Mouse (Mus musculus): ENCODE data around the gene Ptprf. TPM values are rescaled to one million over a fixed set of nuclear protein-coding genes. Genes with fewer than 3 reads are reported as not detected.

The Ptprf gene
- total RNA-seq, 2 experiments from 2014 or later: 0.84 TPM; not detected in 1

DNA sequence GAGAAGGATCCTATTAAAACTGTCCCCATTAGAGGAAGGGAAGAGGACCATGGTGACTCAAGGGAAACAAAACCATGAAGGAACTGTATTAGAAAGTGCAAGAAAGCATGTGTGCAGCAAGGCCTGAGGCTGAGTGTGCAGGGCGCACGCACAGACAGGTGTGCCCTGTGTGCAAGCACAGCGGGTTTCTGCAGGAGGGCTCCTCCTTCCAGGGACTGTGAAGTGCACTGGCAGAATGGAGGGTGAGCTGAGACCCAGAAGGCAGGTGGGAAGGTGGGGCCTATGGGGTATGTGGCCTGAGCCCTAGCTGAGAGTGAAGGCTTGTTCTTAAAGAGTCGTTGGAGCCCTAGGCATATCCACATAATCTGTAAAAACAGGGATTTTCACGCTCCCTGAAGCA is 1.9 kb downstream of the Ptprf start:
- ATAC-seq (replicated peaks; ENCODE audit: low FRiP score, poor library complexity, severe bottlenecking): no peak

DNA sequence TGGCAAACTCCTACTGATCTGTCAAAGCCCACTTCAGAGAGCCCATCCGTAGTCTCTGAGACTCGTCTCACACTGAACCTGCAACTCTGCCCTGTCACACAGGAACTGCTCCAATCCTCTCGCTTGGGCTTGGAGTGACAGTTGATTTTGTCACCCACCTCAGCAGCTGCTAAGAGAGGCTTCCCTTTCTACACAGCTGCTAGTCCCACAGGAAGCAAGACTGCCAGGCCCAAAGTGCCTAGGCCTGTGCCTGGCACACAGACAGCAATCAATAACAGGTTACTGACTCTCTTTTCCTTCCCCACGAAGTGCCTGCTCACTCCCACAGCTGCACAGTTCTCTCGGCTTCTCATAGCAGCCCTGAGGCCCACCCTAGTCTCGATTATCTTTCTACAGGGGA is 2.7 kb downstream of the Ptprf start:
- no peak for ATAC-seq (replicated peaks; ENCODE audit: low FRiP score, poor library complexity, severe bottlenecking)

DNA sequence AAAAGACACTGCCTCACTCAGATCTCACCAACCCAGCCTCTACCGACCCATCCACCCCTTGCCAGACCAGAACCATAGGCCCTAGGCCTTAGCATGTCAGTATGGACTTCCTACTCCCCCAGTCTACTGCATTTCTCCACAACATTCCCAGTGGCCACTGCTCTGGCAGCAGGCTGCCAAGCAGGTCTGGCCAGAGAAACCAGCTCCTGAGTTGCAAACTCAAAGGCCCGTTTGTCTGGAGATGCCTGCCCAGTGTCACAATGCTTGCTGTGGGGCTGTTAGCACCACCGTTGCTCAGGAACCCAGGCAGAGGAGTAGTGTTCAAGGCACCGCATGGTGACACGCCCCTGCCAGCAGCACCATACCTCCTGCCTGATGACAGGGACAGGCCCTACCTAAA is 5.0 kb downstream of the Ptprf start:
- no peak for ATAC-seq (replicated peaks; ENCODE audit: low FRiP score, poor library complexity, severe bottlenecking)

DNA sequence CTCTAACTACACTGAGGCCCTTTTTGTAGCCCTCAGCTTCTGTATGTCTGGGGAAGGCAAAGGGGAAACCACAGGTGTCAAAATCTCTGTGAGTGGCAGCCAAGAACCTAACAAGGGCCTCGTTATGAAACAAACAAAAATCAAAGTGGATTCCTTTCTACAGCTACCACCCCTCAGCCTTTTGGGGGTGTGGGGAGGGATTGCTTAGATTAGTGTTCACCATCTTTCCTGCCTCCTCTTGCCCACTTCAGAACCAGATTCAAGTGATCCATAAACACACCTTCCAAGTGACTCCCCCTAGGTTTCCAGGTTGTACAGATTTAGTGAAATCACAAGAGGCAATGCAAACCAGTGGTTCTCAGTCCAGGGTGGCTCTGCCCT is 9.0 kb downstream of the Ptprf start:
- ATAC-seq (replicated peaks; ENCODE audit: low FRiP score, poor library complexity, severe bottlenecking): no peak

DNA sequence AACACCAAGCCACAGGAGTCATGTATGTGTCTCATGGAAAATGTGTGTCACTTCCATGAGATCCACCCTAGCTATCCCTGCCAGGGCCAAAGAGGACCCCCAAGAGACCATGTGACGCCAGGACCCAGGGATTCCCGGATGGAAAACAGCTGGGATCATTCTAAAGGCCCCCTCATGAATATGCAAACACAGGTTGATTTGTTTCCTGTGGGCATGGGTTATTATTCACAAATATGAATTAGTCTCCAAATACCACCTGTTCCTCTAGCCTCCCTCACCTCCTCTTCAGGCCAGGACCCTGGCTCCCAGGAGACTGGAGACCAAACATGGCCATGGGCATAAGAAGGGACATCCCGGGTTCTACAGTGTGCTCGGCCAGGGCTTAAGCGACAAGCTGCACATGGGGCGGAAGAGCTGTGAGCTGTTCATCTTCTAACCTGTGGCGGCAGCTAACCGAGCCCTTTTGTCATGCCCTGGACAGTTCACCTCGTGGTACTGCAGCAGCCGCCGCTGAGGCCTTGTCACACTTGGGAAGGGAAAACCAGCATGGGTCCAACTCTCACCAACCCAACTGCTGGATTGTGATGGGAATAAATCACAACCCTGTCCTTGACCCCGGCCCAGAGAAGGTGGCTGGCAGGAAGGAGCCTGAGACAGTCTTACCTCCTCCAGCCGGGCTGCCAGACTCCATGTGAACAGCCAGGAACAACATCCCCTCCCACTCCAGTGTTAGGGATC is 9.6 kb downstream of the Ptprf start:
- no peak for ATAC-seq (replicated peaks; ENCODE audit: low FRiP score, poor library complexity, severe bottlenecking)

DNA sequence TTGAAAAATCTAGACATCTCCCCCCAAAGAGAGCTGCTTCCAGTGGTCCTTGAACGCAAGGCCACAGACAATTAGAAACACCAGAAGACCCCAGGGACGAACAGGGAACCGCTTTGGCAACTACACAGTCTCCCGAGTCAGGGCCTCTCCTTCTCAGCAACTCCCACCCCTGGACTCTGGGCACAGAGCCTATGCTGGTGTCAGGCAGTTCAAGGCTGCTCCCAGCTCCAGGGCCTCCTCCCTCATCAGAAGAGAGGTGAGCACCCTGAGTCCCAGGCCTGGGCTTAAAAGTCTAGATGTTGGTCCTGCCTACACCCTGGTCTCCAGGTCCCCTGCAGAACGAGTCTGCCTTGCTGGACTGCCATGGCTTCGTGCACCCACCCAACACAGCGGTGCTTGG is 10.7 kb downstream of the Ptprf start:
- ATAC-seq (replicated peaks; ENCODE audit: low FRiP score, poor library complexity, severe bottlenecking): no peak

DNA sequence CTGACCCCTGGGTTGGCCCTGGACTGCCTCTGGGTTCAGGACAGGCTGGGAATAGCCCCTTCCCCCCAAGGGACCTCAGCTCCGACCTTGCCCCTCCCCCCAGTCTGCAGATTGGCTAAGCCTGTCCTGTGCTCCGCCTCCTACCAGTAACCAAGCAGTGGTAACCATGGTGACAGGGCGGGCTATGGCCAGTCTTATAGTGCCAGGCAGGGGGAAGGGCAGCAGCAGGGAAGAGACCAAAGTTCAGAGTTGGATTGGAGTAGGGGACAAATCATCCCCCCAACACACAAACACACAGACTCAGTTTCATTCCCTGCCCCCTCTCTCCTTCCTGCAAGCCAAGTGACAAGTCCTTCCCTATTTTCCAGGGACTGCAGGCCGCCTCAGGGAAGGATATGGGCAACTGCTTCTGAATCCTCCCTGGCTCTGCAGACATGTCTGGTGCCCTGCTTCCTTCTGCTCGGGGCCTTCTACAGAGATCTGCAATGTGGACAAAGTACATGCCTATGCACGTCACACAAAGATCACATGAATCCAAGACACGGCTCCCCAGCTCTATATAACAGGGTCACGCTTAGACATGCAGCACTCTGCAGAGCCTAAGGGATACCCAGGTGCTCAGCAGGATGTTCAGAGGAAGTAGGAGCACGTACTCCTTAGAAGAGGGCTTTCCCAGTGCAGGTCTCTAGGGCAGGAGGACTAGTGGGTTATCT is 14.5 kb downstream of the Ptprf start:
- ATAC-seq (replicated peaks; ENCODE audit: low FRiP score, poor library complexity, severe bottlenecking): no peak

DNA sequence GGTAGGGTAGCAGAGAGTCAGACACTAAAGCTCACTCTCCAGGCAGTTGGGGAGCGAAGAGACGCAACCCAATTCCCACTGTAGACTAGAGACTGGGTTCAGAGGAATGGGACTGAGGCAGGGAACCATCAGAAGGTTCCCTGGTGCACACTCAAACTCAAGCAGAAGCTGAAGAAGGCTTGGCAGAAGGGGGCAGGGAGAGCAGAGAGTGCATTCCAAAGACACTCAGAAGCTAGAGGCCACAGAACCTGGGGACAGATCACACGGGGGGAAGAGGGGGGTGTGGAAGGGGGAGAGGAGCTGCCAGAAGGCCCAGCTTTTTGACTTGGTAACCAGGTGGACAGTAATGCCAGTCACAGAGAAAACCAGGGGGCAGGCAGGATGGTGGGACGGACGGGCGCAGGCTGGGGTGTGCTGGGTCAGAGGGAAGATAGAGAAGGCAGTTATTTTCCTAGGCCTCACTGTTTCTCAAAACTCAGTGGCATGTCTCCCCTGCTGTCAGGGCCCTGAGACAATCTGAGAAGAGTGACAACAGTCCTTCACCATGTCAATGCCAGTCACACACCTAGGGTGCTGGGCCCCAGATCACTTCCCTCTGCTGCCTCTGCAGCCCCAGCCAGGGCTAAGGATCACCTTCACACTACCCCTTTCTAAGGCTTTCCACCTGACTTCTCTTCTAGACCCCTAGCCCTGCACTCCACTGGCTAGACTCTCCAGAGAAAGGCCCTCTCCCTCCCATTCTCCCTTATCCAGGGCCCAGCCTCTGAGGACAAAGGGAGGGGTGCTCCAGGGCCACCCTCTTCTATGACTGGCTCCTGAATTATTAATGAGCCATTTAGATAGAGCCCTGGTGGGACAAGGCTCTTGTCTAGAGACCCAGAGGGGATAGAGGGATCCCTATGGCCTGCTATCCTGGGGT is 15.3 kb downstream of the Ptprf start:
- ATAC-seq (replicated peaks; ENCODE audit: low FRiP score, poor library complexity, severe bottlenecking): no peak

DNA sequence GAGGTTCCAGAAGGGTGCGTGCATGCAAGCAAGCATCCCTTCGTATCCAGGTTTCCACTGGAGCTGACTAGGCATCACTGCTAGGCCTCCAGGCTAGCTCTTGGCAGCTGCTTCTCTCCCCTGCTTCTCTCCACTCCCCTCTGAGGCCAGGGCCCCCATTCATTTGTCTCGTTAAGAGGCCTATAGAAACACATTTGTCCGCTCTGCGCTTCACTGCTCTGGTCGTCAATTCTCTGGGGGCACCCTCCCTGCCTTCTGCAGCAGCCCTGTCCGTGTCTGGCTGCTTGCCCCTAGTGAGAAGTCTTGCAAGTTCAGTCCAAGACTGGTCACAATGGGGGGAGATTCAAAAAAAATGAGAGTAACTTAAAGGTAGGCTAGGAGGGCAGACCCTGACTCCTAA is 16.7 kb downstream of the Ptprf start:
- ATAC-seq (replicated peaks; ENCODE audit: low FRiP score, poor library complexity, severe bottlenecking): no peak

DNA sequence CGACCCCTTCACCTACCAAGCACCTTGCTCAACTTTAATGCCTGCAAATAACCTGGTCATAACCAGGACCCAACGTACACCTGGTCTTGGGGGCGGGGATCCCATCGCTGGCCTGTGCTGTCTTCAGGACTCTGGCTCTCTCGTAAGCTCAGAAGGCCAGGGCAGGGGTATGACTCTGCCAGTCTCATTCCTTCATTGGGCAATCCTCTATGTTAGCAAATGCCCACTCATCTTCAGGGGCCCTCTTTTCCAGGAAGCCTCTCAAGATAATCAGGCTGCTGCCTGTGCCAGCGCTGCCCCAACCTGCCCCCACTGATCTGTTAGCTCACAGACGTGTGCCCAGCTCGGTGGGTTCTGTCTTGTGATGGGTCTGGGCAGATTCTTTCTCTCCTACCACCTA is 17.2 kb downstream of the Ptprf start:
- no peak for ATAC-seq (replicated peaks; ENCODE audit: low FRiP score, poor library complexity, severe bottlenecking)

DNA sequence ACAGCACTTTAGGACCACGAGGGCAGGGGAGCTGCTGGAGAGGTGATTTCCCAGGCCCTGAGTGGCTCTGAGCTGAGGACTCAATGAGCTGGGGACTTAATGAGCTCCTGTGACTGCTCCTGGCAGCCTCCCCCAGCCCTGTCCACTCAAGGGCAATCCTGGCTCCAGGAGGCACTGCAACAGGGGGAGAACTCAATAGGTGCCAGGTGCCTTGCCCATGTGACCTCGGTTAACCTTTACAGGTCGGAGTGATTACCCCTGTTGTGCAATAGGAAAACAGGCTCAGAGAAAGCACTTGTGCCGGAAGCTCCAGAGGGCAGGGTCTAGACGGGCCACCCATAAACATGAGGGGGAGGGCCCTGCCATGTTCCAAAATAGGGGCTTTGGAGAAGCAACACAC is 17.7 kb downstream of the Ptprf start:
- ATAC-seq (replicated peaks; ENCODE audit: low FRiP score, poor library complexity, severe bottlenecking): no peak

DNA sequence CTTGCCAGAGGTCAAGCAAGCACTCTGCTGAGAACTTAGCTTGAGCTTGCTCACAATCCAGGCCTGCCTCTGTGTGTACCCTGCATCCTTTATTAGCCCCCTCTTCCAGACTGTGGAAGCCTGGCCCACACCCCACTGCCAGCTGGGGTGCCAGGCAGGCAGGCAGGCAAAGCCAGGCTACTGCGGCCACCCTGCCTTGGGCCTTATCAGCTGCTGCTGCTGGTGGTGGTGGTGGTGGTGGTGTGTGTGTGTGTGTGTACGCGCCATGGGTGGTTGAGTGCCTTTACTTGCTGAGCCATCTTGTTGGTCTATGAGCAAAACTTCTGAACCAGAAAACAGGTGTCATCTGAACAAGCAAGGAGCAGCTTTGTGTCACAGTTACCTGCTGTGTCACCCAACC is 18.3 kb downstream of the Ptprf start:
- no peak for ATAC-seq (replicated peaks; ENCODE audit: low FRiP score, poor library complexity, severe bottlenecking)

DNA sequence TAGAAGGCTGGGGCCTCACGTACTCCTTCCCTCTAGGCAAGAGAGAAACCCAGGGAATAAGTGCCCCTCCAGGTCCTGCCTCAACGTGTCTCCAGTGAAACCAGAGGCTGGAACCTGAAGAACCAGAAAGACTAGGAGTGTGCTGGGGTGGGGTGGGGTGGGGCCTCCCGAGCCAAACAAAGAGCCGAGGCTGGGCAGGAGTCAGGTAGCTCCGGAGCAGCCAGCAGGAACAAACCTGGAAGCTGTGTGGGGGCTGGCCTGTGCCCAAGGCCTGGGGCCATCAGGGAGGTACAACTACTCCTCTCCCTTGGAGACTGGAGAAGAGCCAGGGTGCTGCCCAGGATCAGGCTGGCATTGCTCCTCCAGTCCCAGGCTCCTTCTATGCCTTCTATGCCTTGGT is 18.9 kb downstream of the Ptprf start:
- no peak for ATAC-seq (replicated peaks; ENCODE audit: low FRiP score, poor library complexity, severe bottlenecking)

DNA sequence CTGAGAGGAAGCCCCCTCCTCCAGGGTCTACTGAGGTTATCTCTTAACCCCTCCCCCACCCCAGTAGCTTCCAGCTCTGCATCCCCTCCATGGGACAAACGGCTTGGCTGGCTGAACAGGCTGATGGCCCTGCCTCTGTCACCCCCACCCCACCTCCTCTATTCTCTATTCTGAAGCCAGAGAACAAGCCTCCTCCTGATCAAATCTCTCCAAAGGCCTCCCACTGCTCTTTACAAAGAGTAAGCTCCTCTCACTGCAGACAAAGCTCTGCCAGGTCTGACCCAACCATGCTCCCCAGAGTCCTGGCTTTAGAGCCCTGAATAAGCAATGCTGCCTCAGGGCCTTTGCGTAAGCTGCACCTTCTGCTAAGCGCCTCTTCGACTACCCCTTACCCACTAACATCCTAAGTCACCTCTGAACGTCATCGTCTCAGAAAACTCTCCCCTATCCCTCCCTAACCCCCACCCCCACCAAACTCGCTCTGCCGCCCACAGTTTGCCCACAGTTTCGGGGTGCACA is 19.6 kb downstream of the Ptprf start:
- ATAC-seq (replicated peaks; ENCODE audit: low FRiP score, poor library complexity, severe bottlenecking): no peak

DNA sequence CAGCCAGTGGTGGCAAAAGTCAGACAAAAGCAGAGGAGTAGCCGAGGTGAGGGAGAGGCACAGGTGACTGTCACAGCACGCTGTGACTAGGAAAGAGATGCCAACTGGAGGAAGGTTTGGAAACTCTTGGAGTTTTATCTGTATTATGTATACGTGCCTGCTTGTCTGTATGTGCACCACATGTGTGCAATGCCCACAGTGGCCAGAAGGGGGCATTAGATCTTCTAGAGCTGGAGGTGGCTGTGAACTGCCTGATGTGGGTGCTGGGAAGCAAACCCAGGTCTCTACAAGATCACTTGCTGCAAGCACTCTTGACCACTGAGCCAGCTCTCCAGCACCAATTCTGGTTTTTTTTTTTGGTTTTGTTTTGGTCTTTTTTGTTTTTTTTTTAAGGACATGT is 20.5 kb downstream of the Ptprf start:
- no peak for ATAC-seq (replicated peaks; ENCODE audit: low FRiP score, poor library complexity, severe bottlenecking)

DNA sequence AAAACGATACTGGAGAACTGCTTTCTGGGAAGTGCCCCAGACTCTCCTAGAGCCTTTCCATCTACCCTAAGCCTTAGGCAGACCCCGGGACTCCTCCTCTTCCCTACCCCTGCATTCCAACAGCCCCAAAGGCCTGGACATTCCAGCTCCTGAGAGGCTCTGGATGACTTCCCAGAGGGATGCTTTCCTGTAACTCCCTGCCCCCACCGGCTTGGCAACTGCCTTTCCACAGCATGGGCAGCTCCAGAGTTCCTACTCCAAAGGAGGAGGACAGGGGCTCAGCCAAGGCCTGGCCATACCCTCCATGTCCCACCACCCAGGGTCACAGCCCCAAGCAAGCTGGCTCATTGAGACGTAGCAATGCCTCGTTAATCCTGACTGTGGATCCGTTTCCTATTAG is 21.2 kb downstream of the Ptprf start:
- no peak for ATAC-seq (replicated peaks; ENCODE audit: low FRiP score, poor library complexity, severe bottlenecking)

DNA sequence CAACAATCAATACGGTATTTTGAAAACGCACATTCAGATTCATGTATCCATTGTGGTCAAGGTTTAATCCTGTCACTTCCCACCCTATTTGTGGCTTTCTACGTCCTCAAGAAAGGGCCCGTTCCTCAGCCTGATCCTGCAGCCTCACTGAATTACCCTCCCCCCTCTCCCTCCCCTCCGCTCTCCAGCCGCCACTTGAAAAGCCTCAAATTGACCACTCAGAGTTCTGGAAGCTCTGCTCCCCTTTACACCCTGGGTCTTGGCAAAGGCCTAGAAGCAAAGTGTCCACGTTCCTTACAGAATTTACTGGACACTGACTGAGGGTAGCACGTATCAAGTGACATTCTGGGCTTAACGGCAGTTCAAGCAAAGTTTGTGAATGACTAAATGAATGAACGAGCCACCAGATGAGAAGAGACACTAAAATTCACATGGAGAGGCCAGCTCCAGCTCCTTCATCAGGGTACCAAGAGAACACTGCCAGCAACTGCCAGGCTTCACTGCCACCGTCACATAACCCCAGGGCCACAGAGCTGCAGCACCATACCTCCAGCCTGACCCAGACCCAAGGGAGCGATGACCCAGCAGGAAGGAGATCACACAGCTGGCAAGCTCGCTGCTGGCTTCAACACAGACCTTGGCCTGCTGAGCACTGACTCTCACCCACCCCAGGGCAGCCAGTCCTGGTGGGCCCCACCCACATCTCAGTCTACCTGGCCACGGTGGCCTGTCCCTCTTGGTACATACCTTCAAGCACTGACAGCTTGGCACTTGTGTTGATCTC is 22.6 kb downstream of the Ptprf start:
- no peak for ATAC-seq (replicated peaks; ENCODE audit: low FRiP score, poor library complexity, severe bottlenecking)

DNA sequence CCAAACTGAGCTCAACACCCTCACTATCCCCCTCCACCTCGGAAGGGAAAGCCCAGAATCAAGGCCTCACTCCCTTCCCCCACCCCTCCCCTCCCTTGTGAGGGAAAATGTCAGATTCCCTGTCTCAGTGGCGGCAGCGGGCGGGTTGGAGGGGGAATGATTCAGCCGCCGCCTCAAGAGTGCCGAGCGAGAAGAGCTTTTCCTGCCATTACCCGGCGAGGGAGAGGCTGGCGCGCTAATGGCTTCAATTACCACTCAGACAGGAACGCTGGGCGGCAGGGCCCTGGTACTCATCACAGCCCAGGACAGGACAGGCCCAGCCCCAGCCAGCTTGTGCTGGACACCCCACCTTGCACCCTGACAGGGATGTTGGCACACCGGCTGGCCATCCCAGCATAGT is 25.6 kb downstream of the Ptprf start:
- no peak for ATAC-seq (replicated peaks; ENCODE audit: low FRiP score, poor library complexity, severe bottlenecking)

DNA sequence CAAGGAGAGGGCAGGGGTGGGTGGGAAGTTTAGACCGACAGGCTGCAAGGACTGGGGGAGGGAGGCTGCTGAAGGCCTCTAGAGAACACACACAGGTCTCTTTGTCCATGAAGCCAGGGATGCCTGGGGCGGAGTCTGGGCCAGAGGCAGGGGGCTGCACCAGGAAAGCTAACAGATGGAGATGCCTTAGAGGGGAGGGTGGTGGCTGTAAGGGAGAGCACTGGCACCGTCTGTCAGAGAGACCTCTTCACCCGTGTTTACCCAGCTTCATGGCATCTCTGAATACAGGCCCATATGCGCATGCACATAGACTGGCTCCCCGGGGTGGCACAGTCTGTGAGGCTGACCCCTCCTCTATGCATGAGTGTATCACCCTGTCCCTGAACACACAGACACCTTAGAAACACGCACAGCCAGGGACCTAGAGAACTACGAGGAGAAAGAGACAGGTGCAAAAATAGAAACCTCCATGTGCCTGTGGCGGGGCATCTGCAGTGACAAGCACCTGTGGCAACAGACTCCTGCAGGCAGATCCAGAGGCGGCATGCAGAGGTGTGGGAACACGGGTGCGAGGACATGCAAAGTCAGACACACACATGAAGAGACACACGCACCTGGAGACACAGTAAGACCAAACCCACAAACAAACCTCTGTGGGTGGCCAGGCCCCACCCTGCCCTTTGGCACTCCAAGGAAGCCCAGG is 29.3 kb downstream of the Ptprf start:
- no peak for ATAC-seq (replicated peaks; ENCODE audit: low FRiP score, poor library complexity, severe bottlenecking)

All from erythroid progenitor cell, adult 5-6 weeks (primary cell).